Mouse (Mus musculus) CH12.LX (cell line): ENCODE data around the gene Stxbp3. TPM values are rescaled to one million over a fixed set of nuclear protein-coding genes. Genes with fewer than 3 reads are reported as not detected.

Experiments
- DNase-seq: peaks from one replicate; pipeline ENCODE4 v3.0.0-alpha.2; 2013; ENCODE audit errors: extremely low read depth
- H3K27ac ChIP-seq: 2 replicates; pipeline ENCODE4 v1.5.1; 2012; ENCODE audit warnings: low read depth, mild to moderate bottlenecking, control low read depth, moderate library complexity; ENCODE audit not compliant: insufficient read depth
- H3K27me3 ChIP-seq: replicated peaks from 2 replicates; pipeline ENCODE3; 2012; ENCODE audit warnings: inconsistent platforms
- H3K36me3 ChIP-seq, 2 experiments: replicated peaks in 1 of 2; 2 replicates each; pipeline versions ENCODE3 to v1.6.1; 2012; ENCODE audit warnings: inconsistent platforms in 1 of 2, low read length in 1 of 2, mild to moderate bottlenecking in 1 of 2, mixed read lengths in 1 of 2, moderate library complexity in 1 of 2; ENCODE audit not compliant: control insufficient read depth in 1 of 2, insufficient read depth in 1 of 2
- H3K4me1 ChIP-seq, 2 experiments: 2 replicates each; pipeline ENCODE4 v1.6.1; 2012; ENCODE audit warnings: inconsistent platforms in 1 of 2, moderate library complexity in 1 of 2; ENCODE audit not compliant: insufficient read depth in 2 of 2, control insufficient read depth in 1 of 2
- H3K4me2 ChIP-seq: 2 replicates; pipeline ENCODE4 v1.6.1; 2012; ENCODE audit warnings: low read depth, mild to moderate bottlenecking, control low read depth; ENCODE audit not compliant: poor library complexity, insufficient read depth, severe bottlenecking
- H3K4me3 ChIP-seq, 3 experiments: fragments of 150-350 bp in 1 of 3; sonication (generic) in 1 of 3; replicated peaks in 1 of 3; 2 replicates each; pipeline versions ENCODE3 to v1.5.1; 2011 to 2012; ENCODE audit warnings: low read depth in 2 of 3, low read length in 2 of 3, mild to moderate bottlenecking in 2 of 3, moderate library complexity in 2 of 3, control low read depth in 1 of 3, improper control_type of control experiment in 1 of 3, inconsistent platforms in 1 of 3, mixed read lengths in 1 of 3; ENCODE audit not compliant: poor library complexity in 1 of 3
- H3K79me2 ChIP-seq: replicated peaks from 2 replicates; pipeline ENCODE4 v1.6.1; 2012; ENCODE audit warnings: mild to moderate bottlenecking, moderate library complexity; ENCODE audit not compliant: control insufficient read depth, poor library complexity, insufficient read depth, severe bottlenecking; ENCODE audit errors: extremely low read depth
- H3K9ac ChIP-seq: 2 replicates; pipeline ENCODE4 v1.6.1; 2012; ENCODE audit warnings: low read depth, mild to moderate bottlenecking, control low read depth, moderate library complexity; ENCODE audit not compliant: insufficient read depth
- H3K9me3 ChIP-seq: replicated peaks from 2 replicates; pipeline ENCODE3; 2012; ENCODE audit warnings: low read length, inconsistent platforms, mixed read lengths
- BHLHE40 ChIP-seq: IDR thresholded peaks from 2 replicates; pipeline ENCODE4 v1.6.1; 2011; ENCODE audit warnings: mild to moderate bottlenecking, low read depth, low read length, improper control_type of control experiment
- CTCF ChIP-seq, 2 experiments: IDR thresholded peaks in 1 of 2; conservative IDR thresholded peaks in 1 of 2; 2 replicates each; pipeline ENCODE4 v1.5.1; 2011 to 2012; ENCODE audit warnings: low read depth in 2 of 2, low read length in 2 of 2, improper control_type of control experiment in 1 of 2, inconsistent platforms in 1 of 2, mild to moderate bottlenecking in 1 of 2, moderate library complexity in 1 of 2
- ELF1 ChIP-seq: IDR thresholded peaks from 2 replicates; pipeline ENCODE4 v1.6.1; 2014; ENCODE audit warnings: low read depth, mild to moderate bottlenecking, inconsistent platforms, low read length, improper control_type of control experiment
- EP300 ChIP-seq: IDR thresholded peaks from 2 replicates; pipeline ENCODE4 v1.6.1; 2011; ENCODE audit warnings: low read length, improper control_type of control experiment
- ETS1 ChIP-seq: conservative IDR thresholded peaks from 2 replicates; pipeline ENCODE4 v1.6.1; 2012; ENCODE audit warnings: low read depth, mild to moderate bottlenecking, inconsistent platforms, low read length, improper control_type of control experiment, moderate library complexity
- IRF4 ChIP-seq: IDR thresholded peaks from 2 replicates; pipeline ENCODE4 v1.6.1; 2014; ENCODE audit warnings: low read depth, mild to moderate bottlenecking, inconsistent platforms, low read length, improper control_type of control experiment
- JUN ChIP-seq: IDR thresholded peaks from 2 replicates; pipeline ENCODE4 v1.6.1; 2011; ENCODE audit warnings: low read depth, mild to moderate bottlenecking, low read length, improper control_type of control experiment, moderate library complexity; ENCODE audit not compliant: insufficient read depth
- JUND ChIP-seq: conservative IDR thresholded peaks from 2 replicates; pipeline ENCODE4 v1.6.1; 2011; ENCODE audit warnings: low read depth, low read length, improper control_type of control experiment
- MAZ ChIP-seq: IDR thresholded peaks from 2 replicates; pipeline ENCODE4 v1.6.1; 2012; ENCODE audit warnings: low read depth, mild to moderate bottlenecking, inconsistent platforms, low read length, improper control_type of control experiment, moderate library complexity
- MEF2A ChIP-seq: IDR thresholded peaks from 2 replicates; pipeline ENCODE4 v1.6.1; 2014; ENCODE audit warnings: low read depth, mild to moderate bottlenecking, inconsistent platforms, low read length, improper control_type of control experiment, borderline replicate concordance
- MXI1 ChIP-seq: IDR thresholded peaks from 2 replicates; pipeline ENCODE4 v1.6.1; 2011; ENCODE audit warnings: mild to moderate bottlenecking, low read depth, low read length, improper control_type of control experiment
- MYC ChIP-seq: IDR thresholded peaks from 2 replicates; pipeline ENCODE4 v1.6.1; 2011; ENCODE audit warnings: low read depth, mild to moderate bottlenecking, improper control_type of control experiment, low read length
- NELFE ChIP-seq: IDR thresholded peaks from 2 replicates; pipeline ENCODE4 v1.6.1; 2011; ENCODE audit warnings: low read depth, low read length, improper control_type of control experiment
- NRF1 ChIP-seq: IDR thresholded peaks from 2 replicates; pipeline ENCODE4 v1.6.1; 2014; ENCODE audit warnings: low read depth, mild to moderate bottlenecking, inconsistent platforms, low read length, improper control_type of control experiment, moderate library complexity
- RAD21 ChIP-seq: IDR thresholded peaks from 2 replicates; pipeline ENCODE4 v1.6.1; 2011; ENCODE audit warnings: low read depth, mild to moderate bottlenecking, low read length, improper control_type of control experiment, moderate library complexity
- SMC3 ChIP-seq: IDR thresholded peaks from 2 replicates; pipeline ENCODE4 v1.6.1; 2011; ENCODE audit warnings: low read depth, low read length, improper control_type of control experiment
- TBP ChIP-seq: conservative IDR thresholded peaks from 2 replicates; pipeline ENCODE4 v1.6.1; 2011; ENCODE audit warnings: low read depth, low read length, improper control_type of control experiment
- TCF12 ChIP-seq: IDR thresholded peaks from 2 replicates; pipeline ENCODE4 v1.6.1; 2014; ENCODE audit warnings: low read depth, mild to moderate bottlenecking, inconsistent platforms, low read length, improper control_type of control experiment
- USF2 ChIP-seq: conservative IDR thresholded peaks from 2 replicates; pipeline ENCODE4 v1.6.1; 2011; ENCODE audit warnings: low read depth, low read length, improper control_type of control experiment
- ZKSCAN1 ChIP-seq: IDR thresholded peaks from 2 replicates; pipeline ENCODE4 v1.6.1; 2012; ENCODE audit warnings: low read depth, inconsistent platforms, low read length, improper control_type of control experiment, borderline replicate concordance
- ZMIZ1 ChIP-seq: IDR thresholded peaks from 2 replicates; pipeline ENCODE4 v1.6.1; 2012; ENCODE audit warnings: low read depth, mild to moderate bottlenecking, inconsistent platforms, low read length, improper control_type of control experiment
- dilution Hi-C: fragments of 300-500 bp; cut with MboI; formaldehyde crosslinking; loops from 2 replicates; pipeline ENCODE4 v1.14.3; 2020; ENCODE audit warnings: low sequenced_read_pairs; ENCODE audit not compliant: extremely low pct_unique_long_range_greater_than_20kb, extremely low pct_ligation_motif_present
- in situ Hi-C: fragments of 300-500 bp; cut with MboI; formaldehyde crosslinking; loops from 3 replicates; pipeline ENCODE4 v1.14.3; 2019; ENCODE audit warnings: low sequenced_read_pairs, low pct_ligation_motif_present, low pct_unique_long_range_greater_than_20kb, mixed read lengths
- polyA plus RNA-seq: library from polyadenylated mRNA; unstranded; fragments of >175 nt; gene quantifications from 2 replicates; pipeline ENCODE4 v1.2.1, GENCODE M21; 2012; ENCODE audit warnings: low read depth; ENCODE audit not compliant: insufficient read length
- total RNA-seq, 2 experiments: library from RNA; depleted of rRNA; stranded (reverse); fragments of 300-350 nt in 1 of 2; fragments of >200 nt in 1 of 2; gene quantifications; 2 replicates each; pipeline ENCODE4 v1.2.3; 2012 to 2014

The Stxbp3 gene
- total and polyA plus RNA-seq, 3 experiments, result 12.1 to 21.5 (median 14.4) TPM

- H3K27me3 ChIP-seq, result peaks cover 3% of the 10 kb centered on the region
- DNase-seq, result no peak
- peaks cover 1 to 4% of the 10 kb centered on the region in 2 experiments; a peak in 3 of 4 replicates for H3K4me1 ChIP-seq
- no peaks in the 10 kb centered on the region for H3K36me3 ChIP-seq
- H3K4me2 ChIP-seq, result no peak overlapping the region
- 0 out of 2 replicates have a peak, but pooled peaks cover 2% of the 10 kb centered on the region for H3K79me2 ChIP-seq
- no peak overlapping the region for H3K4me3 ChIP-seq
- H3K9me3 ChIP-seq, result no peaks in the 10 kb centered on the region
- no peak overlapping the region for H3K27ac ChIP-seq
- TF ChIP-seq JUN (no peak), TCF12 (no peak), SMC3 (no peak), ETS1 (no peak), IRF4 (no peak), MXI1 (no peak), NELFE (no peak), ELF1 (no peak), NRF1 (no peak), USF2 (no peak)
- in situ Hi-C loops, result no loop called here
- dilution Hi-C loops, result no loop called here
- H3K9ac ChIP-seq, result no peak overlapping the region
These were observed 3.7 kb upstream of the Stxbp3 start for GRCm38 (mm10) chr3:108844026-108844425.

GRCm38 (mm10) chr3:108840716-108841054 is 359 bp upstream of the Stxbp3 start:
- dilution Hi-C loops, result no loop called here
- TF ChIP-seq EP300 (no peak), SMC3 (no peak), ZMIZ1 (no peak), MAZ (no peak), TBP (0 out of 2 replicates have a peak, but pooled peaks have one; percentile 7), CTCF (conservative IDR thresholded peaks at IDR 0.05 in 1 of 2, IDR thresholded peaks at IDR 0.05 in 1 of 2; ENCODE audit: low read depth in 2 of 2, low read length in 2 of 2) (peak in 1 of 2 experiments; percentile 58; a peak in 1 of 4 replicates), BHLHE40 (no peak), JUND (no peak), JUN (no peak), ELF1 (no peak), ZKSCAN1 (no peak), MEF2A (peak; percentile 1; the same call in 1 of the 2 replicates), MYC (no peak), RAD21 (no peak)
- DNase-seq, result no peak
- Histone ChIP-seq H3K27me3 (peaks cover 3% of the 10 kb centered on the region), H3K4me2 (no peak overlapping the region), H3K79me2 (peaks cover 25% of the 10 kb centered on the region), H3K27ac (no peak overlapping the region), H3K4me3 (peak overlapping the region in 1 of 3 experiments; percentile 70), H3K36me3 (peaks cover 6 to 12% of the 10 kb centered on the region in 2 experiments), H3K9ac (no peak overlapping the region), H3K4me1 (peaks cover 4 to 15% of the 10 kb centered on the region in 2 experiments; a peak in 3 of 4 replicates), H3K9me3 (no peaks in the 10 kb centered on the region)
- in situ Hi-C loops, result no loop called here
